Mouse (Mus musculus) liver, adult 2 months (tissue): ENCODE measurements around the gene Fcgr4. TPM values are rescaled to one million over a fixed set of nuclear protein-coding genes. Genes with fewer than 3 reads are reported as not detected.

ENCODE experiments used
- DNase-seq: peaks from one replicate; pipeline ENCODE4 v3.0.0-alpha.2; 2011; ENCODE audit warnings: low read depth, low spot score; ENCODE audit errors: extremely low read depth
- H3K27ac ChIP-seq: fragments of 200-500 bp; replicated peaks from 2 replicates; pipeline ENCODE4 v1.5.1; 2012; ENCODE audit warnings: low read depth, mild to moderate bottlenecking, control low read depth, inconsistent platforms, low read length; ENCODE audit not compliant: insufficient read depth
- H3K27me3 ChIP-seq: fragments of 200-500 bp; 2 replicates; pipeline ENCODE4 v1.6.1; 2012; ENCODE audit warnings: mild to moderate bottlenecking, moderate library complexity, low read length, inconsistent platforms; ENCODE audit not compliant: control insufficient read depth, insufficient read depth
- H3K36me3 ChIP-seq: fragments of 200-500 bp; 2 replicates; pipeline ENCODE4 v1.6.1; 2012; ENCODE audit warnings: low read length, inconsistent platforms; ENCODE audit not compliant: control insufficient read depth, insufficient read depth
- H3K4me1 ChIP-seq: fragments of 200-500 bp; 2 replicates; pipeline ENCODE4 v1.6.1; 2011; ENCODE audit warnings: low read length; ENCODE audit not compliant: control insufficient read depth, insufficient read depth
- H3K4me3 ChIP-seq: fragments of 200-500 bp; 2 replicates; pipeline ENCODE4 v1.5.1; 2011; ENCODE audit warnings: low read depth, mild to moderate bottlenecking, control low read depth, low read length, moderate library complexity; ENCODE audit not compliant: insufficient read depth
- H3K79me2 ChIP-seq: fragments of 200-500 bp; 2 replicates; pipeline ENCODE4 v1.6.1; 2012; ENCODE audit warnings: inconsistent platforms, mild to moderate bottlenecking, low read length, moderate library complexity; ENCODE audit not compliant: control insufficient read depth, insufficient read depth
- H3K9ac ChIP-seq: fragments of 200-500 bp; 2 replicates; pipeline ENCODE4 v1.6.1; 2012; ENCODE audit warnings: low read depth, mild to moderate bottlenecking, control low read depth, inconsistent platforms, low read length
- CTCF ChIP-seq: fragments of 200-500 bp; IDR thresholded peaks from 2 replicates; pipeline ENCODE4 v1.5.1; 2011; ENCODE audit warnings: low read depth, low read length, control low read depth
- POLR2A ChIP-seq: fragments of 200-500 bp; IDR thresholded peaks from 2 replicates; pipeline ENCODE4 v1.6.1; 2011; ENCODE audit warnings: low read length, control low read depth; ENCODE audit not compliant: insufficient read depth; ENCODE audit errors: extremely low read depth
- WGBS: fragments of 180-500 bp; shearing (Covaris S2); methylation state at CpG from one replicate; pipeline ENCODE4 v1.1.7; 2018; 5-methylcytosine and 5-hydroxymethylcytosine counted together
- polyA plus RNA-seq: library from polyadenylated mRNA; depleted of rRNA; stranded (reverse); fragments of >200 nt; gene quantifications from 2 replicates; pipeline ENCODE4 v1.2.3, GENCODE M21; 2012
- total RNA-seq: library from RNA; depleted of rRNA; stranded (reverse); fragments of >200 nt; gene quantifications from 2 replicates; pipeline ENCODE4 v1.2.3, GENCODE M21; 2014

Gene Fcgr4
- total and polyA plus RNA-seq, 2 experiments, result 4.5 to 10.3 TPM

DNA sequence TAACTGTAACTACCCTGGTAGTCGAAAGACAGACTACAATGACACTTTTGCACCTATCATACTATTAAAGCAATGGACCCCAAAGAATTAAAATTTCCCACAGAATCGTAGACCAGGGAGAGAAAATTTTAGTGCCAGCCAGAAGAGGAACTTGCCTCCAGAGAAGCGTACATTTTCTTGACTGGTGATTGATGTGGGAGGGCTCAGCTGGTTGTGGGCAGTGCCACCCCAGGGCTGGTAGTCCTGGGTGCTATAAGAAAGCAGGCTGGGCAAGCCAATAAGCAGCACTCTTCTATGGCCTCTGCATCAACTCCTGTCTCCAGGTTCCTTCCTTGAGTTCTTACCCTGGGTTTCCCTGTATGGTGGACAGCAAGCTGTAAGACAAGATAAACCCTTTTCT, 33.6 kb upstream of the Fcgr4 start:
- 89% methylated on average over 3 of the region's 3 CpGs for WGBS

GRCm38 (mm10) chr1:170985861-170986260, 32.9 kb upstream of the Fcgr4 start:
- Histone ChIP-seq H3K36me3 (no peaks in the 10 kb centered on the region), H3K27me3 (no peaks in the 10 kb centered on the region), H3K4me1 (no peaks in the 10 kb centered on the region), H3K79me2 (no peaks in the 10 kb centered on the region), H3K27ac (no peak overlapping the region), H3K4me3 (no peak overlapping the region), H3K9ac (no peak overlapping the region)
- 85% methylated on average over 5 of the region's 5 CpGs for WGBS
- TF ChIP-seq POLR2A (no peak), CTCF (no peak)
- no peak for DNase-seq

More for the DNA sequence above, 33.6 kb upstream of the Fcgr4 start:
- no peaks in the 10 kb centered on the region for H3K36me3 ChIP-seq
- DNase-seq, result no peak
- H3K27me3 ChIP-seq, result no peaks in the 10 kb centered on the region
- H3K9ac ChIP-seq, result no peak overlapping the region
- TF ChIP-seq POLR2A, result no peak
- no peak for TF ChIP-seq CTCF
- H3K27ac ChIP-seq, result no peak overlapping the region
- no peaks in the 10 kb centered on the region for H3K79me2 ChIP-seq
- no peak overlapping the region for H3K4me3 ChIP-seq
- no peaks in the 10 kb centered on the region for H3K4me1 ChIP-seq

DNA sequence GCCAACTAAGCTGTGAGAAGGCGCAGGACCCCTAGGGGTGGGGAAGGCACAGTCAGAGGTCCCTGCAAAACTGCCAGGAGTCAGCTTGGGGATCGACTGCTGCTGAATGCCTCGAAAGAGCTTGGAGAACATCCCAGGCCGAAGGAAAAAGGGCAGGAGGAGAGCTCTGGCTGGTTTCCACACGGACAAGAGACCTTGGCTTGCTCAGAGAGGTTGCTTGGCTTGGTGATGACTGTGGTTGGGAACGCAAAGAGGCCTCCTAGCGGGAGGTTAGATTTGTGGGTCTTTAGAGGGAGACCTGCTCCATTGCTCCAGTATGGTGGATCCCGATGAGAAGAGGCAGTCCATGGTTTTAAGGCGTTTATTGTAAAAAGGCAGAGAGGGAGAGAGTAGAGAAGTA, 29.1 kb upstream of the Fcgr4 start:
- no peaks in the 10 kb centered on the region for H3K36me3 ChIP-seq
- WGBS, result 77% methylated on average over 9 of the region's 9 CpGs
- no peak for DNase-seq

GRCm38 (mm10) chr1:170992550-170992949, 26.2 kb upstream of the Fcgr4 start:
- DNase-seq, result peak; percentile 47
- WGBS, result 60% methylated on average over 5 of the region's 5 CpGs

More for the DNA sequence above, 29.1 kb upstream of the Fcgr4 start:
- Histone ChIP-seq H3K27ac (no peak overlapping the region), H3K4me3 (no peak overlapping the region), H3K4me1 (no peaks in the 10 kb centered on the region), H3K9ac (no peak overlapping the region), H3K79me2 (no peaks in the 10 kb centered on the region), H3K27me3 (no peaks in the 10 kb centered on the region)
- TF ChIP-seq POLR2A (no peak), CTCF (no peak)

GRCm38 (mm10) chr1:170996034-170996433, 22.7 kb upstream of the Fcgr4 start:
- H3K27ac ChIP-seq, result no peak overlapping the region
- TF ChIP-seq POLR2A (no peak), CTCF (no peak)
- H3K9ac ChIP-seq, result no peak overlapping the region
- no peaks in the 10 kb centered on the region for H3K4me1 ChIP-seq
- no peak overlapping the region for H3K4me3 ChIP-seq
- H3K79me2 ChIP-seq, result no peaks in the 10 kb centered on the region
- WGBS, result 80% methylated on average over 3 of the region's 3 CpGs
- no peaks in the 10 kb centered on the region for H3K27me3 ChIP-seq
- H3K36me3 ChIP-seq, result no peaks in the 10 kb centered on the region
- no peak for DNase-seq

More at GRCm38 (mm10) chr1:170992550-170992949, 26.2 kb upstream of the Fcgr4 start:
- Histone ChIP-seq H3K4me3 (no peak overlapping the region), H3K9ac (no peak overlapping the region), H3K27me3 (no peaks in the 10 kb centered on the region), H3K4me1 (no peaks in the 10 kb centered on the region), H3K27ac (no peak overlapping the region), H3K36me3 (no peaks in the 10 kb centered on the region), H3K79me2 (no peaks in the 10 kb centered on the region)
- TF ChIP-seq CTCF, result peak; percentile 65
- TF ChIP-seq POLR2A, result no peak

GRCm38 (mm10) chr1:170996753-170997152, 22.0 kb upstream of the Fcgr4 start:
- H3K79me2 ChIP-seq, result no peaks in the 10 kb centered on the region
- H3K27ac ChIP-seq, result no peak overlapping the region
- no peaks in the 10 kb centered on the region for H3K4me1 ChIP-seq
- peak; percentile 55 for DNase-seq
- no peak overlapping the region for H3K4me3 ChIP-seq
- no peaks in the 10 kb centered on the region for H3K36me3 ChIP-seq
- no peak overlapping the region for H3K9ac ChIP-seq
- 26% methylated on average over 3 of the region's 3 CpGs for WGBS
- TF ChIP-seq POLR2A (no peak), CTCF (peak; percentile 91)
- H3K27me3 ChIP-seq, result no peaks in the 10 kb centered on the region
